Mouse (Mus musculus) limb, embryonic 13.5 days (tissue): ENCODE results near the gene Gucd1. TPM values are rescaled to one million over a fixed set of nuclear protein-coding genes. Genes with fewer than 3 reads are reported as not detected.
"Not testable (repeated sequence)": the region's sequence is repeated elsewhere in the genome, so short reads cannot be mapped to it uniquely, and the experiment has no call there.

Source experiments
- ATAC-seq: fragments of 200-750 bp; cut with Nextera tagmentation; 2 replicates; pipeline ENCODE4 v1.8.0; 2017; ENCODE audit warnings: low read depth, moderate number of reproducible peaks, moderate TSS enrichment; ENCODE audit not compliant: low FRiP score
- H3K27ac ChIP-seq: fragments of 300-500 bp; sonication (generic); 2 replicates; pipeline ENCODE4 v1.5.1; 2015; ENCODE audit warnings: inconsistent platforms, mild to moderate bottlenecking, moderate library complexity
- H3K27me3 ChIP-seq: fragments of 300-500 bp; sonication (generic); 2 replicates; pipeline ENCODE4 v1.6.1; 2015; ENCODE audit warnings: mild to moderate bottlenecking, inconsistent platforms
- H3K36me3 ChIP-seq: fragments of 300-500 bp; sonication (generic); 2 replicates; pipeline ENCODE4 v1.6.1; 2015; ENCODE audit warnings: inconsistent platforms, mild to moderate bottlenecking, moderate library complexity
- H3K4me1 ChIP-seq: fragments of 300-500 bp; sonication (generic); 2 replicates; pipeline ENCODE4 v1.6.1; 2015; ENCODE audit warnings: inconsistent platforms
- H3K4me2 ChIP-seq: fragments of 300-500 bp; sonication (generic); replicated peaks from 2 replicates; pipeline ENCODE4 v1.6.1; 2015; ENCODE audit warnings: inconsistent platforms, mild to moderate bottlenecking, moderate library complexity
- H3K4me3 ChIP-seq: fragments of 300-500 bp; sonication (generic); 2 replicates; pipeline ENCODE4 v1.5.1; 2015; ENCODE audit warnings: moderate library complexity, mild to moderate bottlenecking, inconsistent platforms
- H3K9ac ChIP-seq: fragments of 300-500 bp; sonication (generic); 2 replicates; pipeline ENCODE4 v1.6.1; 2015; ENCODE audit warnings: mild to moderate bottlenecking, inconsistent platforms
- H3K9me3 ChIP-seq: fragments of 300-500 bp; sonication (generic); 2 replicates; pipeline ENCODE4 v1.6.1; 2016; ENCODE audit warnings: inconsistent platforms
- WGBS: fragments of 180-500 bp; shearing (Covaris S2); methylation state at CpG from one replicate; pipeline ENCODE4 v1.1.7; 2015; 5-methylcytosine and 5-hydroxymethylcytosine counted together
- polyA plus RNA-seq: library from polyadenylated mRNA; unstranded; fragments of >200 nt; fragmentation: Nextera tagmentation; extraction: Ambion mirVana; gene quantifications from 2 replicates; pipeline ENCODE4 v1.2.1, GENCODE M21; 2015

Gene Gucd1
- polyA plus RNA-seq, 1 experiment from 2014 or later = 29.2 TPM

DNA sequence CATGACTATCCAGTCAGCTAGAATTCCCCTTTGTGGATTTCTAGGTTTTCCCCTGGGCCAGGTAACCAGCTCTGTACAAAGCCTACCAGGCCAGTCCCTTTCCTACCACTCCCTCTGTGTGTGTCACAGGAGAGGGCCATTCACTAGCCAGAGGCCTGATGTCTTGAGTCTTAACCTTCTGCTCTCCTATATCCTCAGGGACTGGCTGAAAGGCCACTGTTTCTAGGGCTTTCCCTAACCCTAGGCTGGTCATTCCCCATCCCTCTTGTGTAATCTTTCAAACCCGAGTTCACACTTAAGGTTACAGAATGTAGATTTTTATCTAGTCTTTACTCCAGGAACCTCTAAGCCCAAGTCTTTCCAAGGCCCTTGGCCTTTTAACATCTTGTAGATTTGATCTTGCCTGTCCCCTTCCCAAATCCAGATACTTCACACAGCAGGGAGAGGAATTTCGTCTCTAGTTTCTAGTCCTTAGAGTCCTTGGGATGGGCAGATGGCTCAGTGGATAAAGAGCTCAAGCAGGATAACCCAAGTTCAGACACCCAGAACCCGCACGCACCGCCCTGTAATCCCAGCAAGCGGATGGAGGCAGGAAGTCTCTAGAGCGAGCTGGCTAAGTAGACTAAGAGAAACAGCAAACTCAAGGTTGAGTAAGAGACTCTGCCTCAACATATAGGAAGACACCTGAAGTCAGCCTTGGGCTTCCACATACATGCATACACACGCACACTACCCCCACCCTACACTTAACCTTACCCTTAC is 4.3 kb downstream of the Gucd1 start:
- H3K4me2 ChIP-seq = no peak overlapping the region
- H3K27me3 ChIP-seq = no peaks in the 10 kb centered on the region
- H3K36me3 ChIP-seq = peaks cover 43% of the 10 kb centered on the region
- 89% methylated on average over 8 of the region's 8 CpGs for WGBS
- H3K4me1 ChIP-seq = peaks cover 13% of the 10 kb centered on the region
- ATAC-seq = no peak
- H3K9me3 ChIP-seq = no peaks in the 10 kb centered on the region
- H3K9ac ChIP-seq = no peak overlapping the region
- no peak overlapping the region for H3K27ac ChIP-seq
- H3K4me3 ChIP-seq = no peak overlapping the region

DNA sequence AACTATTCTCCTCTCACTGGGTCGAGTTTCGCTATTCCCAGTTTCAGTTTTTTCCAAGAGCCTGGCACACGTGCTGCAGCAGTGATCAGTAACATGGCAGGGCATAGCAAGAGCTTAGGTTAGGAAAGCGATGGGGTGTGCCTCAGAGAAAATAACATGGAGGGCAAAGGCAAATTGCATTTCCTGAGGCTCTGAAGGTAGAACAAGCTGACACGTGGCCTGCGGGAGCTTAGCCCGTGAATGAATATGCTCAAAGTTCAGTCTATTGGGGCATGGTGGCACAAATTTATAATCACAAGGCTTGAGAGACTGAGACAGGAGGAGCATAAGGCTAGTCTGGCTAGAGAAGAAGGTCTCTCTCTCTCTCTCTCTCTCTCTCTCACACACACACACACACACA is 5.0 kb downstream of the Gucd1 start:
- H3K27me3 ChIP-seq = no peaks in the 10 kb centered on the region
- peaks cover 13% of the 10 kb centered on the region for H3K4me1 ChIP-seq
- no peak for ATAC-seq
- 90% methylated on average over 7 of the region's 7 CpGs for WGBS
- no peak overlapping the region for H3K27ac ChIP-seq
- no peak overlapping the region for H3K9ac ChIP-seq
- H3K36me3 ChIP-seq = peaks cover 50% of the 10 kb centered on the region
- H3K9me3 ChIP-seq = no peaks in the 10 kb centered on the region
- no peak overlapping the region for H3K4me3 ChIP-seq
- H3K4me2 ChIP-seq = no peak overlapping the region

DNA sequence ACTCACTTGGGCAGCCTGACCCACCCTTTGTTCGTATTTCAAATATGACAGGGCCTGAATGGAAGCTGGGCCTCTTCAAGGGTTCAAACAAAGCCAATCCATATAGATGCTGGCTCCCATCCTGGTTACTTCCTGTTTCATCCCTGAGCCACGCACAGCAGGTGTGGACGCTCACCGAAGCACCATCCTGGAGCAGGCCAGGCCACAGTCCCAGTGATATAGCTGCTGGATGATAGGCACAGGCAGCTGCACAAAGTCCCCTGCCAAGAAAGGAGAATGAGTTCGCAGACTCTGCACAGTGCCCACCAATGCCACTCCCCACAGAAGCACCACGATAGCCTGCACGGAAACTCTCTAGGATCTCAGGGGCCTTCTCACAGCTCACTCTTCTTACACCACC is 5.9 kb downstream of the Gucd1 start:
- H3K27me3 ChIP-seq = no peaks in the 10 kb centered on the region
- no peak overlapping the region for H3K4me2 ChIP-seq
- H3K9me3 ChIP-seq = no peaks in the 10 kb centered on the region
- H3K36me3 ChIP-seq = peaks cover 59% of the 10 kb centered on the region
- H3K9ac ChIP-seq = no peak overlapping the region
- no peak overlapping the region for H3K4me3 ChIP-seq
- no peak for ATAC-seq
- no peak overlapping the region for H3K27ac ChIP-seq
- peaks cover 13% of the 10 kb centered on the region for H3K4me1 ChIP-seq
- WGBS = 90% methylated on average over 7 of the region's 7 CpGs

DNA sequence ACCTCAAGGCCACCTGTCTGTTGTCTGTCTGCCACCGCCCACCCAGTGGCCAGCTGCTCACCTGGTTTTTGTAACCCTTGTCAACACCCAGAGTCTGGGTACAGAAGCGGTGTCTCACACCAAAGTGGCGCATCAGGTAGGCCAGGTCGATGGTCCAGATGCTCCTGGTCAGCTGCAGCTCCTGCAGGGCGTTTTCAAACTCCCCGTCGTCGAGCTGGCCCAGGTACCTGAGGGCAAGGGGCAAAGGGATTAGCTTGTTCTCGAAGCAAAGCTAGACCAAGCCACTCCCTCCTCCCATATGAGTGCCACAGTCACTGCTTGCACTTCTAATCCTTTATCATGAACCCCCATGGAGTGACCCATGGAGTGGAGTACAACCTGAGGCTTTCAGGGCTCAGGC is 6.7 kb downstream of the Gucd1 start:
- no peaks in the 10 kb centered on the region for H3K27me3 ChIP-seq
- 81% methylated on average over 9 of the region's 9 CpGs for WGBS
- H3K9me3 ChIP-seq = no peaks in the 10 kb centered on the region
- H3K36me3 ChIP-seq = peaks cover 67% of the 10 kb centered on the region
- no peak overlapping the region for H3K4me3 ChIP-seq
- peaks cover 7% of the 10 kb centered on the region for H3K4me1 ChIP-seq
- H3K4me2 ChIP-seq = no peak overlapping the region
- ATAC-seq = no peak
- H3K9ac ChIP-seq = no peak overlapping the region
- no peak overlapping the region for H3K27ac ChIP-seq

DNA sequence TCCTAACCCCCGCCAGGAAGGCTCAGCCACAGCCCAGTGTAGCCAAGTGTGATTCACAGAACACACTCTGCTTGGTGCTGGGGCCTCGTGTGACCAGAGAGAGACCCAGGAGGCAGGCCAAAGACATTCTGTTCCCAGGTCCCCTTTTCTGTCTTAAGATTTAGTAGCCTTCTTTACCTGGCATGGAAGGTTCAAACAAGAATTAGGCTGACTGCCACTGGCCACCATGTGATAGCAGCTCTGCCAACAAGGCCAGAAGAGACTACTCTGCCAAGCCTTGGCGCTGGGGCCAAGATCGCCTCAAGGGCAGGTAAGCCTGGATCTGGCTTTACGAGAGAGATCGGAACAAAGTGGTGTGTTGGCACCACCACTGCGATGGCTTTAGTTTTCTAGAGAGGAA is 7.3 kb downstream of the Gucd1 start:
- no peak overlapping the region for H3K27ac ChIP-seq
- ATAC-seq = no peak
- H3K36me3 ChIP-seq = peaks cover 68% of the 10 kb centered on the region
- no peak overlapping the region for H3K4me3 ChIP-seq
- H3K4me2 ChIP-seq = no peak overlapping the region
- WGBS = 91% methylated on average over 7 of the region's 7 CpGs
- H3K9ac ChIP-seq = no peak overlapping the region
- H3K4me1 ChIP-seq = peaks cover under 1% of the 10 kb centered on the region; the same call in 1 of the 2 replicates
- no peaks in the 10 kb centered on the region for H3K27me3 ChIP-seq
- no peaks in the 10 kb centered on the region for H3K9me3 ChIP-seq

DNA sequence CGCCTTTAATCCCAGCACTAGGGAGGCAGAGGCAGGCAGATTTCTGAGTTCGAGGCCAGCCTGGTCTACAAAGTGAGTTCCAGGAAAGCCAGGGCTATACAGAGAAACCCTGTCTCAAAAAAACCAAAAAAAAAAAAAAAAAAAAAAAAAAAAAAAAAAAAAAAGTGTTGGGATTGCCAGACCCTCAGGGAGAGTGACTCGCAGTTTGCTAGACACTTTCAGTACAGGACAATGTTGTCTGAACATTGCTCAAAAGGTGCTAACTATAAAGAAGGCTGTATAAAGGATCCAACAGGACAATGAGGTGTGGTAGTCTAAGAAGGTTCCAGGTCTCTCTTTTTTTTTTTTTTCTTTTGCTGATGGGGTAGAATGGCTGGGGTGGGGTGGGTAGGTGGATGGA is 11.8 kb downstream of the Gucd1 start:
- not testable (repeated sequence) for ATAC-seq, H3K9ac ChIP-seq, H3K27me3 ChIP-seq, H3K27ac ChIP-seq, H3K4me2 ChIP-seq, H3K4me3 ChIP-seq, H3K4me1 ChIP-seq, H3K9me3 ChIP-seq
- 91% methylated on average over 3 of the region's 3 CpGs for WGBS
- peaks cover 52% of the 10 kb centered on the region for H3K36me3 ChIP-seq

DNA sequence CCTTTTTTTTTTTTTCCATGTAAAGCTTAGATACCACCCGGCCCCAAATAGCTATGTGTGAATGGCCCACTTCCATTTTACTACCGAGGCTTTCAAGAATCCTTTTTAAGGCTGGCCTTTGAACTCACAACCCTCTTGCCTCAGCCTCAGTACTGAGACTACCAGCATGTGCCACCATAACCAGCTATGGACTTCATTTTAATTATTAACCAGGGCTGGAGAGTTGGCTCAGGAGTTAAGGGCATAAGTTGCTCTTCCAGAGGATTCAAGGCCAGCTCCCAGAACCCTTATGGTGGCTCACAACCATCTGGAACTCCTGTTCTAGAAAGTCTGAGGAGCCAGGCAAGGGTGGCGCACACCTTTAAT is 12.7 kb downstream of the Gucd1 start:
- H3K4me1 ChIP-seq = no peaks in the 10 kb centered on the region
- H3K9me3 ChIP-seq = no peaks in the 10 kb centered on the region
- no peak overlapping the region for H3K27ac ChIP-seq
- no peak overlapping the region for H3K4me3 ChIP-seq
- H3K4me2 ChIP-seq = no peak overlapping the region
- no peaks in the 10 kb centered on the region for H3K27me3 ChIP-seq
- peaks cover 44% of the 10 kb centered on the region for H3K36me3 ChIP-seq
- 64% methylated on average over 3 of the region's 3 CpGs for WGBS
- H3K9ac ChIP-seq = no peak overlapping the region
- no peak for ATAC-seq

DNA sequence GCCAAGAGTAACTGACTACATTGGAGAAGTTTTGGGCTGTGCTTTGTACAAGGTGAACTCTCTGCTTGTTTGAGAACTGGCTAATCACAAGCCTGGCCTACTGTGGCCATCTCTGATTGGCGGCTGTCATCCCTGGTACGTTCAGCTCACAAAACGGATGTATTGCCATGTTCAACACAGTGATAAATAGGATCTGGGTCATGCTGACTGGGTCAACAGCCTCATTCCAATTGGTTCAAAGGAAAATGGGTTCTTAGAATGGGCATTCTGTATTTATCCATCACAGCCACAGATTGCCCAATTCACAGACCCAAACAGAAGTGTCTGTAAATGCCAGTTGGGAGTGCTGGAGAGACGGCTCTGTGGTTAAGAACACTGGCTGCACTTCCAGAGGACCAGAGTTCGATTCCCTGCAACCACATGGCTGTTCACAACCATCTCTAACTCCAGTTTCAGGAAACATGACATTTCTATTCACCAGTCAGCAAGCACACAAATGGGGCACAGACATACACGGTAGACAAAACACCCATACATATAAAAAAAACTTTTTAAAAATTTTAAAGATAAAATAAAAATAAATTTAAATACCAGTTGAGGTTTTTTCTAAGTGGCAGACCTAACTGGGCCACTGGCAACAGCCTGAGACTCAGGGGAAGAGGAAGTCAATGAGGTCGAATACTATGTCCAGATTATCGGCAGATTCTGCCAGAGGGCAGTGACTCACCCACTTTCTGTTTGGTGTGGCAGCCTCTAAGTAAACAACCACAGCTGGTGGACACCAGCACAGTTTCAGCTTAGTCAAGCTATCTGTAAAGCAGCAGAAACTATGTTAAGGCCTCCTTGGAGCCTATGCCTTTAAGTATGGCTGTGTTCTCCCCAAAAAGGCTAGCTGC is 13.3 kb downstream of the Gucd1 start:
- no peaks in the 10 kb centered on the region for H3K27me3 ChIP-seq
- H3K4me1 ChIP-seq = no peaks in the 10 kb centered on the region
- H3K9ac ChIP-seq = no peak overlapping the region
- no peak overlapping the region for H3K27ac ChIP-seq
- H3K4me3 ChIP-seq = no peak overlapping the region
- H3K9me3 ChIP-seq = no peaks in the 10 kb centered on the region
- H3K4me2 ChIP-seq = no peak overlapping the region
- peaks cover 37% of the 10 kb centered on the region for H3K36me3 ChIP-seq
- no peak for ATAC-seq
- 85% methylated on average over 8 of the region's 8 CpGs for WGBS

DNA sequence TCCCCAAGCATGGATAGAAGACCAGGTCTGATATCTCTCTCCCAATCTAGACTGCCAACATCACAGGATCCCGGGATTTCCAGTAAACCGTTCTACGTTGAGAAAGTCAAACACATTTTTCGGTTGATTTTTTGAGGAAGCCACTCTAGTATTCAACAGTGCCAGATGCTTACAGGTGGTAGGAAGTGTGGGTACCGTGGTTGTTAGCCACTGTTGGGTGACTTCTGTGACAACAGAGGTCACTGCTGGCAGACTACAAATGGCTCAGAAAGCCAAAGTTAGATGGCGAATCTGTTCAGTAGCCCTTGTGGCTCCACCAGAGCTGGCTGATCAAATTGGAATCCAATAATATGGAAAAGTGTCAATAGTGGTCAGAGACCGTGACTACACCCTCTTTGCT is 14.1 kb downstream of the Gucd1 start:
- peaks cover 29% of the 10 kb centered on the region for H3K36me3 ChIP-seq
- no peak overlapping the region for H3K9ac ChIP-seq
- ATAC-seq = no peak
- H3K4me1 ChIP-seq = no peaks in the 10 kb centered on the region
- no peak overlapping the region for H3K27ac ChIP-seq
- no peaks in the 10 kb centered on the region for H3K9me3 ChIP-seq
- H3K4me3 ChIP-seq = no peak overlapping the region
- no peak overlapping the region for H3K4me2 ChIP-seq
- H3K27me3 ChIP-seq = no peaks in the 10 kb centered on the region
- WGBS = 94% methylated on average over 7 of the region's 7 CpGs

DNA sequence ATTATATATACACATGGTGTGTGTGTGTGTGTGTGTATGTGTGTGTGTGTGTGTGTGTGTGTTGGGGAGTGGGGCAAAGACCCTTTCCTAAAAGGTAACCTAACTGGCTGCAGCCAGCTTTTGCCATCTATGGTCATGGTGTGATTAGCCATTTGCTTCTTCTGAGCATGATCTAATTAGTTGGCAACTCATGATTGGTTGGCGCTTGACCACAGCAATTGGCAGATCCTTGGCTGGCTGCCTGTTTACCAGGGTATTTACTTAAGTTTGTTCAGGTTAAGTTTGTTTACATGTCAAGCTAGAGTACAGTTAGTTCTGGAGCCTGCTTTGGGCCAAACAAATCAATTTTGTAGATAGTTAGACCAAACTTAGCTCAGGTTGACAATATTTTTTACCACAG is 16.1 kb downstream of the Gucd1 start:
- Histone ChIP-seq H3K36me3 (peaks cover 9% of the 10 kb centered on the region), H3K4me2 (no peak overlapping the region), H3K4me3 (no peak overlapping the region), H3K9ac (no peak overlapping the region), H3K9me3 (no peaks in the 10 kb centered on the region), H3K27ac (no peak overlapping the region), H3K27me3 (no peaks in the 10 kb centered on the region), H3K4me1 (no peaks in the 10 kb centered on the region)
- 96% methylated on average over 1 of the region's 1 CpGs for WGBS
- no peak for ATAC-seq

DNA sequence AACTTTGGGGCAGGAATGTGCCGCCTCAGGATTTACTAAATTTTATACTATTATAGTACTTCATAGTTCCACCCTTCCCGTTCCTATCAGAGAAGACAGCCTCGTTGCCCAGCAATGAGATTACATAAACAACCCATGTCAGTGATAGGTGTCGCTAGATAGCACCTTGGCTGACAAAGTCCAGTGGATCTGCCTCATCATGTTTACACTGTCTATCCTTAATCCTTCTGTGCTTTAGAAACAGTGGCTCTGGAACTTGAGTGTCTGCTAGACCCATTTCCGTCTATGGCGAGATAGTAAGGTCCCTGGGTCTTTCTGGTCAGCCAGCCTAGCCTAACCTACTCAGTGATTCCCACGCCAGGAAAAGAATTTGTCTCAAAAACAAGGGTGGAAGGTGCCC is 17.4 kb downstream of the Gucd1 start:
- no peak for ATAC-seq
- Histone ChIP-seq H3K9me3 (no peaks in the 10 kb centered on the region), H3K4me3 (no peak overlapping the region), H3K27me3 (no peaks in the 10 kb centered on the region), H3K4me2 (no peak overlapping the region), H3K4me1 (no peaks in the 10 kb centered on the region), H3K36me3 (0 out of 2 replicates have a peak, but pooled peaks cover 3% of the 10 kb centered on the region), H3K27ac (no peak overlapping the region), H3K9ac (no peak overlapping the region)
- WGBS = 62% methylated on average over 7 of the region's 7 CpGs

DNA sequence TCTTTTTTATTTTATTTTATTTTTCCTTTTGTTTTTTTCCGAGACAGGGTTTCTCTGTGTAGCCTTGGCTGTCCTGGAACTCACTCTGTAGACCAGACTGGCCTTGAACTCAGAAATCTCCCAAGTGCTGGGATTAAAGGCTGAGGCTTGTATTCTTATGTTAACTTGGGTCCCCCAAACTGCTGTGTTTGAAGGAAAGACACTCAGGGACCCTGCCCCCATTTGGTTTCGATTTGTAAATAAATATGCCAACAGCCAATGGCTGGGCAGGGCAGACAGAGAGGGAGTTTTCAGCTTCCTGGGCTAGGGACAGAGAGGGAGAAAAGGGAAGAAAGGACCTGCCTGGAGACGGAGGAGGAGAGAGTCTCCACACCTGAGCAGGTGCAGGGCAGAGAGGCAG is 18.0 kb downstream of the Gucd1 start:
- no peak for ATAC-seq
- 50% methylated on average over 3 of the region's 3 CpGs for WGBS
- 0 out of 2 replicates have a peak, but pooled peaks cover 4% of the 10 kb centered on the region for H3K4me1 ChIP-seq

More for the DNA sequence above, 18.0 kb downstream of the Gucd1 start:
- Histone ChIP-seq H3K36me3 (0 out of 2 replicates have a peak, but pooled peaks cover 3% of the 10 kb centered on the region), H3K27me3 (no peaks in the 10 kb centered on the region), H3K4me3 (no peak overlapping the region), H3K9ac (no peak overlapping the region), H3K9me3 (no peaks in the 10 kb centered on the region), H3K4me2 (no peak overlapping the region), H3K27ac (no peak overlapping the region)
